Mouse (Mus musculus) spleen, adult 18-20 months (tissue): ENCODE measurements around the gene Ythdf1.

Experiments
- DNase-seq, 2 experiments: peaks; one replicate each; pipeline ENCODE4 v3.0.0; 2022; ENCODE audit warnings: mixed read lengths in 2 of 2

The Ythdf1 gene

GRCm38 (mm10) chr2:180870006-180870405, 50.7 kb downstream of the Ythdf1 start:
- no peak for DNase-seq

GRCm38 (mm10) chr2:180861561-180861960, 59.2 kb downstream of the Ythdf1 start:
- DNase-seq, result no peak

- no peak for DNase-seq
Observed at GRCm38 (mm10) chr2:180857121-180857520, 63.6 kb downstream of the Ythdf1 start.

- DNase-seq, result no peak
Observed at GRCm38 (mm10) chr2:180855005-180855544, 65.7 kb downstream of the Ythdf1 start.
